Mouse (Mus musculus) lung, postnatal 0 days (tissue): ENCODE results near the gene Gm42417.

Experiments used
- CTCF ChIP-seq: IDR thresholded peaks from 2 replicates; pipeline ENCODE4 v1.5.1; 2016; ENCODE audit warnings: antibody characterized with exemption, mild to moderate bottlenecking
- EP300 ChIP-seq: IDR thresholded peaks from 2 replicates; pipeline ENCODE4 v1.6.1; 2016; ENCODE audit warnings: antibody characterized with exemption, mild to moderate bottlenecking, control low read depth

GRCm38 (mm10) chr1:36530962-36531361 is 8.3 kb downstream of the Gm42417 start:
- TF ChIP-seq CTCF: no peak
- TF ChIP-seq EP300: no peak
